Mouse (Mus musculus): ENCODE results near the gene Map7d2.

The Map7d2 gene

GRCm38 (mm10) chrX:159509847-159510715 is 95.7 kb downstream of the Map7d2 start:
- DNase-seq (ENCODE audit: low read depth, low spot score): no peak

GRCm38 (mm10) chrX:159510716-159511051 is 96.3 kb downstream of the Map7d2 start:
- DNase-seq (ENCODE audit: low read depth, low spot score): no peak

GRCm38 (mm10) chrX:159515599-159515998 is 101.2 kb downstream of the Map7d2 start:
- no peak for DNase-seq (ENCODE audit: low read depth, low spot score)

- no peak for DNase-seq (ENCODE audit: low read depth, low spot score)
These were observed 107.4 kb downstream of the Map7d2 start for GRCm38 (mm10) chrX:159521780-159522179.

- DNase-seq (ENCODE audit: low read depth, low spot score): no peak
These were observed 108.3 kb downstream of the Map7d2 start for GRCm38 (mm10) chrX:159522651-159523050.

GRCm38 (mm10) chrX:159526388-159526787 is 112.0 kb downstream of the Map7d2 start, which contains the start of gene Bclaf3:
Gene Bclaf3 (plus strand): TSS chrX:159526688.
- DNase-seq (ENCODE audit: low read depth, low spot score): no peak

- DNase-seq (ENCODE audit: low read depth, low spot score): peak; percentile 91
These were observed 118.0 kb downstream of the Map7d2 start for GRCm38 (mm10) chrX:159532427-159532810.

GRCm38 (mm10) chrX:159532811-159533462 is 118.6 kb downstream of the Map7d2 start:
- peak; percentile 16 for DNase-seq (ENCODE audit: low read depth, low spot score)

GRCm38 (mm10) chrX:159541936-159542335 is 127.6 kb downstream of the Map7d2 start:
- DNase-seq (ENCODE audit: low read depth, low spot score): no peak

- DNase-seq (ENCODE audit: low read depth, low spot score): no peak
These were observed 132.7 kb downstream of the Map7d2 start for GRCm38 (mm10) chrX:159547093-159547492.

Measured in forelimb bud, embryonic 11.5 days (tissue).